Mouse (Mus musculus): ENCODE results near the gene Mrtfa.
A peak's percentile ranks its signal among the peaks of the same experiment; 100 is the strongest.

Gene Mrtfa

DNA sequence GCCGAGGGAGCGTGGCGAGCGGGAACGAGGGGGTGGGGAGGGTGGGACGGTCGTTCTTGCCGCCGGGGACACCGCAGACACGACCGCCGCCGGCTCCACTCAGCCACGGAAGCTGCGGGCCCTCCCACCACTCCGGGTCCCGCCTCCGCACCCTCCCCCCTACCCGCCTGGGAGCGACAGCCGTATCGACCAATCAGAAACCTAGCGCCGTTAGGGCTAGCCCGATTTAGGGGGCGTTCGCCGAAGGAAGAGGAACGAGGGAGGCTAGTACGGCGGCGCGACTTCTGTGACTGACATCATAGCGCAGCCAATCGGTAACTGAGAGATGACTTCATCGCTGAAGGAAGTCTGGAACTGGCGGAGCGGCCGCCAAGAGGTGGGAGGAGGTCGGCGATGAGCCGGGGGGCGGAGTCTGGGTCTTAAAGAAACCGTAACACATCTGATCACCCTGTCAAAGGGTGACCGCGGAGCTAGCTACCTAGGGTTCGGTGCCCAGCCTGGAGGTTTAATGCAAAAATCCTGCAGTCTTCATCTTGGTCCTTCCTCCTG is at the start of gene Mrtfa:
TSS of gene Mrtfa (minus strand) at position 128 of the 549 bp plus-strand sequence.
- peak; percentile 99 for DNase-seq

DNA sequence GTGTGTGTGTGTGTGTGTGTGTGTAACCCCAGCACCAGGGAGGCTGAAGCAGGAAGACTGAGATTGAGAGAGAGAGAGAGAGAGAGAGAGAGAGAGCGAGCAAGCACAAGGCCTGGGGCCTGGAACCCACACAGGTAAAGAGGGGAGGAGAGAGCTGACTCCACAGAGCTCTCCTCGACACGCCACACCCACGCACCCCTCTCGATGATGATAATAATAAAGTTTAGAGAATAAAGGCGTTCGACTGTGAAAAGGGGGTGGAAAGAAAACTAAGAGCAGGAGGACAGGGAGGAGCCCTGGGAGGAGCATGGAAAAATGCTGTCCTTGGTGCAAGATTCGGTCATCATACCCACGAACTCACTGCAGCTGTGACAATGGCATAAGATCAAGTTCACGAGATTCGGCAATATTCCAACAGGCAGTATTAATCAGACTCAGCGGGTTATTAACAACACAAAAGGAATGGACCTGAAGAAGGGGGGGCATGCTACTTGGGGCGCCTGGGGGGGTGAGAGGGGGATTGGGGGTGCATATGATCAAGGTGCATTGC is 49.3 kb upstream of the Mrtfa start:
- DNase-seq: no peak

DNA sequence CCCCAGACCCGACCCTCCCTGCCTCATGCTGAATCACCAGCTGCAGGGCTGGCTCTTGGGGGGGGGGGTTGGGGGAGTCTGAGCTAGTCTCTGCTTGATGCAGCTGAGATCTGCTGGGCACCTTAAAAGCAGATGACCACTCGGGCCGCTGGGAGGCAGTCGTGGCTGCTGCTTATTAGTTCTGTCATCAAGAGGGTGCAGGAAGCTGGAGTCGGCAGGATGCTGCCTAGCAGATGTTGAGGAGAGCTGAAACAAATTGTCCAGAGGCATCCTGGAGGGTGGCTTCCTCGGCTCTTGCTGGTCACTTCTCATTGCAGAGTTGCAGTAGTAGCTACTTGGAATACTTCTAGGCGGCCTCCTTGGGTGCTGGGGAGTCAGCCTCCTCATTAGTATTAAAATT is 48.7 kb upstream of the Mrtfa start:
- DNase-seq: peak in 1 of 2 experiments; percentile 50

DNA sequence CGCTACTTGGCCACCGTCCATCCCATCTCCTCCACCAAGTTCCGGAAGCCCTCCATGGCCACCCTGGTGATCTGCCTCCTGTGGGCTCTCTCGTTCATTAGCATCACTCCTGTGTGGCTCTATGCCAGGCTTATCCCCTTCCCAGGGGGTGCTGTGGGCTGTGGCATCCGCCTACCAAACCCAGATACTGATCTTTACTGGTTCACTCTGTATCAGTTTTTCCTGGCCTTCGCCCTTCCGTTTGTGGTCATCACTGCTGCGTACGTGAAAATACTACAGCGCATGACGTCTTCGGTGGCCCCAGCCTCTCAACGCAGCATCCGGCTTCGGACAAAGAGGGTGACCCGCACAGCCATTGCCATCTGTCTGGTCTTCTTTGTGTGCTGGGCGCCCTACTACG is 46.9 kb upstream of the Mrtfa start:
- no peak for DNase-seq

GRCm38 (mm10) chr15:81236062-81236461 is 45.5 kb upstream of the Mrtfa start:
- DNase-seq: no peak

- peak; percentile 56 to 62 for DNase-seq
These were observed 44.7 kb upstream of the Mrtfa start, which contains the start of gene Mchr1 for GRCm38 (mm10) chr15:81235086-81235920. Mchr1 (plus strand) TSS chr15:81235499.

- DNase-seq: no peak
These were observed 40.8 kb upstream of the Mrtfa start for GRCm38 (mm10) chr15:81231325-81231724.

DNA sequence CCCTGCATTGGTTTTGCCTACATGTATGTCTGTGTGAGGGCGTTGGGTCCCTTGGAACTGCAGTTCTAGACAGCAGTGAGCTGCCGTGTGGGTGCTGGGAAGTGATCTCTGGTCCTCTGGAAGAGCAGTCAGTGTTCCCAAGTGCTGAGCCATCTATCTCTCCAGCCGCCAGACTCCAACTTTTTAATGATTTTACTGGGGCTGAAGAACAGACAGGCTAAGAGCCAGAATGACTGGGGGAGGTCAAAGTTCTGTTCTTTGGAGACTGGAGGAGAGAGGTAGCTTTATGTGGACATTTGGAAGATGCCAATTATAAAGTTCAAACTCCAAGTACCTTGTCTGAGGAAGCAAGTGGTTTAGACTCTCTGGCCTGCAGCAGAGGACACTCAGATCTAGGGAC is 39.2 kb upstream of the Mrtfa start:
- DNase-seq: no peak

DNA sequence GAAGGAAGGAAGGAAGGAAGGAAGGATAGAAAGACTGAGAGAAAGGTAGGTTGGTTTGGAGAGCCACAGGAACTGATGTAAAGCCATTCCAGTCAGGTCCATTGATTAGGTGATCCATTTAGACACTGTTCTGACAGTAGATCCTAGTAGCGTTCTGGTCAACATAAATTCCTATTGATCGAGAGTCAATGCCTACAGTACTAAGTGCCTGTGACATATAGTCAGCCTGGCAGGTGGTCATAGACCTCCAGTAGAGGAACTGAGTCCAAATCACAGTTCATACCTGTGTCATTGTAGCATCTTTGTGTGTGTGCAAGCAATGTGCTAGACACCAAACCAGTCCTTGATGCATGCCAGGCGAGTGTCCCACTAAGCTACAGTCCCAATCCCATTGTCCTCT is 37.7 kb upstream of the Mrtfa start:
- DNase-seq: no peak

DNA sequence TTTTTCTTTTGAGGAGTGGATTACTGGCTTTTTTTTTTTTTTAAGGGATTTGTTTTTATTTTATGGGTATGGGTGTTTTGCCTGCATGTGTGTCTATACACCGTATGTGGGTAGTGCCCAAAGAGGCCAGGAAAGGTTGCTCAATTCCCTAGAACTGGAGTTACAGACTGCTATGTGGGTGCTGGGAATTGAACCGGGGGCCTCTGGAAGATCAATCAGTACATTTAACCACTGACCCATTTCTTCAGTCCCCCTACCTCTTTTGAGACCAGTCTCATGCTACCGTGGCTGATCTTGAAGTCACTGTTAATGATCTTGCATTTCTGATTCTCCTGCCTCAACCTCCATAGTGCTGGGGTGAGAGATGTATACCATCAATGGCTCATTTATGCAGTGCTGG is 36.7 kb upstream of the Mrtfa start:
- DNase-seq: no peak

- DNase-seq: no peak
These were observed 36.2 kb upstream of the Mrtfa start for GRCm38 (mm10) chr15:81226796-81227195.

- DNase-seq: no peak
These were observed 35.2 kb upstream of the Mrtfa start for GRCm38 (mm10) chr15:81225732-81226131.

DNA sequence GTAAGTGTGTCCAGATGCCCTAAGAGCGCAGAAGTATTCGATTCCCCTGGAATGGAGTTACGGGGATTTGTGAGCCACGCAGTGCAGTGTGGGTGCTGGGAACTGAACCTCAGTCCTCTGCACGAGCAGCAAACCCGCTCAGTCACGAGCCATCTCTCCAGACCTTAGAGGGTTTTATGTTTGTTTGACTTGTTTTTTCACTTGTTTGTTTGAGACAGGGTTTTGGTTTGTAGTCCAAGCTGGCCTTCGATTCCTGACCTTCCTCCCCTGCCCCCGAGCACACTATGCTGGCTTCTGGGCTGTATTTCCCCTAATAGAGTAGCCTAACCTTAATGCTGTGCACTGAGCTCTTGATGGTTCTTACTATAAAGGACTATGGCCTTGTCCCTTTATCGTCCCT is 34.5 kb upstream of the Mrtfa start:
- DNase-seq: no peak

DNA sequence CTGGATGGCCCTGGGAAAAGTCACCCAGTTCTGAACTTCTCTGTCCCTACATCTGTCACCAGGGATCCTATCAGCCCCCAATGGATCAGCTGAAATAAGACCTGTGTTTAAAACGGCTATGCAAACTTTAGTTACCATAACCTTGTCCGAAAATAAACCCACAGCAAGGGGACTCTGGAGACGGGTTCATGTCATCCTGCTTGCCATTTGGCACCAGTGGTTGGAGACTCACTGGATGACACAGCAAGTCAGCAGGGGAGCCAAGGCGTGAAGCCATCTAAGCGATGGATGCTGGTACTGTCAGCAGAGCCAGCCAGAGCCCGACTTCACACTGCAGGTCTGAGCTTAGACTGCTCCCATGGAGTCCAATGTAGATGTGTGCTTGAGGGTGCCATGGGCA is 30.9 kb upstream of the Mrtfa start:
- no peak for DNase-seq

GRCm38 (mm10) chr15:81220051-81220450 is 29.5 kb upstream of the Mrtfa start:
- DNase-seq: peak; percentile 18 to 54

DNA sequence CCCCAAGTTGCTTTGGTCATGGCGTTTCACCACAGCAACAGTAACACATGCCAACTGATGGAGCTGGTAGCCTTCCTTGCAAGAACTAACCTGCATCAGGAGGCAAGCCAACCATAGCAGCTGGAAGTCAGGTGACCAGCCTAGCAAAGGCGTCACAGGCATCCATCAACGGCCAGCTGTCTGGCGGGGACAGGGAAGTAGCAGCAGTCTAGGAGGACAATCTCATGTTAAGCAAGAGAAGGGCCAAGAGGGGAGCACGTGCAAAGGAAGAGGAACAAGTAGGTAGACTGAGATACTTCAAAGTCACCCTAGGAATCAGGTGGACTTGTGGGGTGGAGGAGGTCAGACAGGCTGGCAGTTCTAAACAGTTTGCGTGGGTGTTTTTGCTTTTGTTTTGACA is 28.5 kb upstream of the Mrtfa start:
- DNase-seq: no peak

DNA sequence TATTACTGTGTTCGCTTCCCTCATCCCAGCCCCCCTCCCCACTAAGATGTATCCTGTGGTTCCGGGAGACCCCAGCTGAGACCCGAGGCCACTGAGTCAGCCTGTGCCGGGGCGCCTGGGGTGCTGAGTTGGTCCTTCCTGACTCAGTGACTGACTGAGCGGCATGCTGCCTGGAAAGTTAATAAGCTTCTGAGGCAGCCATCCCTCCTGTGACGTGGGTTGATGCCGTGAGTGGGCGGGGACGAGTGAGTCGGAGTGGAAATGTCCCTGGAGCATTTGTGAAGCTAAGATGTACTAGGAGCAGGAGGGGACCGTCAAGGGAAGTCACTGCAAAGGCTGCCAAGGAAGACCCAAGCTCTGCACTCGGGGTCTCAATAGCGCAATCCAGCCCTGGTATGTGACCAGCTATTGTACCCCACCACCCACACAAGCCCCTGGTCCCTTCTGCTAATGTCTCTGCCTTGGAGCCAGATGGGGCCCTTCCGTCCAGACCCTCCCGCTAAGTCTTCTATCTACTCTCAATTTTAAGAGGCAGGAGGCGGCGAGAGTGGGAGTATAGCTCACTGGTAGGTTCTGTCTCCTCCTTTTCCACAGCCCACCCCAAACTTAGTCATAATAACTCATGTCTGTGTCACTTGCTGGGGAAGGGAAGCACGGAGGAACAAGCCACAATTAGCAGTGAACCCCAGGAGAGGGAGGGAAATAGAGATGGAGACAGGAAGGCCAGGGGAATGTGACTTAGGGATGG is 26.5 kb upstream of the Mrtfa start:
- no peak for DNase-seq

- no peak for DNase-seq
These were observed 22.4 kb upstream of the Mrtfa start for GRCm38 (mm10) chr15:81212976-81213375.

- DNase-seq: no peak
These were observed 19.9 kb upstream of the Mrtfa start for GRCm38 (mm10) chr15:81210496-81210895.

- DNase-seq: no peak
These were observed 11.9 kb upstream of the Mrtfa start for GRCm38 (mm10) chr15:81202462-81202861.

GRCm38 (mm10) chr15:81199372-81199959 is 8.9 kb upstream of the Mrtfa start:
- peak; percentile 80 to 92 for DNase-seq

- no peak for DNase-seq
These were observed 7.9 kb upstream of the Mrtfa start for GRCm38 (mm10) chr15:81198447-81198846.

- no peak for DNase-seq
These were observed 6.6 kb upstream of the Mrtfa start for GRCm38 (mm10) chr15:81197197-81197596.

All from cerebellum, postnatal 14 days (tissue).